Mouse (Mus musculus) midbrain, postnatal 0 days (tissue): ENCODE measurements around the gene Mfn1. TPM values are rescaled to one million over a fixed set of nuclear protein-coding genes. Genes with fewer than 3 reads are reported as not detected.

ENCODE experiments used
- ATAC-seq: fragments of 200-750 bp; cut with Nextera tagmentation; 2 replicates; pipeline ENCODE4 v1.8.0; 2017; ENCODE audit warnings: moderate number of reproducible peaks, mild to moderate bottlenecking, moderate TSS enrichment, moderate library complexity; ENCODE audit not compliant: low FRiP score
- DNase-seq: peaks from one replicate; pipeline ENCODE4 v3.0.0-alpha.2; 2015; ENCODE audit warnings: low spot score
- H3K27ac ChIP-seq: fragments of 300-500 bp; sonication (generic); 2 replicates; pipeline ENCODE4 v1.5.1; 2014; ENCODE audit warnings: low read depth, mild to moderate bottlenecking, low read length, mixed read lengths
- H3K27me3 ChIP-seq: fragments of 300-500 bp; sonication (generic); 2 replicates; pipeline ENCODE4 v1.6.1; 2014; ENCODE audit warnings: low read length, control low read depth, mixed read lengths; ENCODE audit not compliant: insufficient read depth
- H3K36me3 ChIP-seq: fragments of 300-500 bp; sonication (generic); 2 replicates; pipeline ENCODE4 v1.6.1; 2014; ENCODE audit warnings: low read length, control low read depth, mixed read lengths; ENCODE audit not compliant: insufficient read depth
- H3K4me1 ChIP-seq: fragments of 300-500 bp; sonication (generic); 2 replicates; pipeline ENCODE4 v1.6.1; 2014; ENCODE audit warnings: mild to moderate bottlenecking, control low read depth, antibody characterized with exemption, low read length, mixed read lengths; ENCODE audit not compliant: insufficient read depth
- H3K4me2 ChIP-seq: fragments of 300-500 bp; sonication (generic); 2 replicates; pipeline ENCODE4 v1.6.1; 2014; ENCODE audit warnings: low read depth, mild to moderate bottlenecking, low read length, mixed read lengths; ENCODE audit not compliant: poor library complexity, severe bottlenecking
- H3K4me3 ChIP-seq: fragments of 300-500 bp; sonication (generic); 2 replicates; pipeline ENCODE4 v1.5.1; 2014; ENCODE audit warnings: low read depth, mild to moderate bottlenecking, low read length, moderate library complexity
- H3K9ac ChIP-seq: fragments of 300-500 bp; sonication (generic); replicated peaks from 2 replicates; pipeline ENCODE4 v1.6.1; 2014; ENCODE audit warnings: mild to moderate bottlenecking, low read length, moderate library complexity, mixed read lengths; ENCODE audit not compliant: poor library complexity, severe bottlenecking
- H3K9me3 ChIP-seq: fragments of 300-500 bp; sonication (generic); 2 replicates; pipeline ENCODE4 v1.6.1; 2016; ENCODE audit warnings: low read length, control low read depth
- CTCF ChIP-seq: IDR thresholded peaks from 2 replicates; pipeline ENCODE4 v1.5.1; 2016; ENCODE audit warnings: antibody characterized with exemption, mild to moderate bottlenecking
- WGBS: fragments of 180-500 bp; shearing (Covaris S2); extraction: QIAGEN DNeasy Blood & Tissue Kit; methylation state at CpG from one replicate; pipeline ENCODE4 v1.1.7; 2014; 5-methylcytosine and 5-hydroxymethylcytosine counted together
- polyA plus RNA-seq: library from polyadenylated mRNA; unstranded; fragments of >200 nt; fragmentation: Nextera tagmentation; extraction: Ambion mirVana; gene quantifications from 2 replicates; pipeline ENCODE4 v1.2.1, GENCODE M21; 2015
- total RNA-seq: library from RNA; depleted of rRNA; stranded (reverse); fragments of >200 nt; gene quantifications from 2 replicates; pipeline ENCODE4 v1.2.3, GENCODE M21; 2014

Mfn1 gene
- total and polyA plus RNA-seq, 2 experiments from 2014 or later = 27.5 to 39.4 TPM

GRCm38 (mm10) chr3:32509496-32510374, 19.5 kb upstream of the Mfn1 start, which contains the start of gene Zfp639:
Zfp639 (plus strand) TSS chr3:32510259.
- peak; percentile 64 for ATAC-seq
- 3% methylated on average over 24 of the region's 24 CpGs for WGBS

GRCm38 (mm10) chr3:32510375-32511190, 18.7 kb upstream of the Mfn1 start:
- H3K9ac ChIP-seq = peak overlapping the region; percentile 92
- TF ChIP-seq CTCF = peak; percentile 79
- peak overlapping the region; percentile 90 for H3K4me3 ChIP-seq
- H3K27ac ChIP-seq = peak overlapping the region; percentile 86
- H3K9me3 ChIP-seq = no peaks in the 10 kb centered on the region
- peaks cover 3% of the 10 kb centered on the region; the same call in 1 of the 2 replicates for H3K4me1 ChIP-seq
- H3K36me3 ChIP-seq = peaks cover 6% of the 10 kb centered on the region; the same call in 1 of the 2 replicates
- peak overlapping the region; percentile 74 for H3K4me2 ChIP-seq
- 0% methylated on average over 44 of the region's 69 CpGs for WGBS
- peak; percentile 90 for ATAC-seq
- no peaks in the 10 kb centered on the region for H3K27me3 ChIP-seq
- peak; percentile 94 for DNase-seq

More at GRCm38 (mm10) chr3:32509496-32510374, 19.5 kb upstream of the Mfn1 start, which contains the start of gene Zfp639:
- Histone ChIP-seq H3K9ac (peak within 1 kb of the TSS; percentile 92), H3K9me3 (no peaks in the 10 kb centered on the region), H3K27me3 (no peaks in the 10 kb centered on the region), H3K4me3 (peak within 1 kb of the TSS; percentile 90), H3K4me1 (peaks cover 3% of the 10 kb centered on the region; the same call in 1 of the 2 replicates), H3K36me3 (peaks cover 1% of the 10 kb centered on the region; the same call in 1 of the 2 replicates), H3K4me2 (peak within 1 kb of the TSS; percentile 74), H3K27ac (peak within 1 kb of the TSS; percentile 86)
- DNase-seq = peak; percentile 40
- TF ChIP-seq CTCF = no peak

- Histone ChIP-seq H3K36me3 (peaks cover 12% of the 10 kb centered on the region; the same call in 1 of the 2 replicates), H3K27me3 (no peaks in the 10 kb centered on the region), H3K4me1 (peaks cover 3% of the 10 kb centered on the region; the same call in 1 of the 2 replicates), H3K9me3 (no peaks in the 10 kb centered on the region), H3K4me2 (peak overlapping the region; percentile 74), H3K27ac (peak overlapping the region; percentile 86), H3K9ac (peak overlapping the region; percentile 92), H3K4me3 (peak overlapping the region; percentile 90)
- TF ChIP-seq CTCF = no peak
- ATAC-seq = no peak
- peak; percentile 19 for DNase-seq
- 5% methylated on average over 13 of the region's 13 CpGs for WGBS
These were observed 18.1 kb upstream of the Mfn1 start for GRCm38 (mm10) chr3:32511191-32511550.

GRCm38 (mm10) chr3:32512686-32513284, 16.5 kb upstream of the Mfn1 start:
- H3K4me1 ChIP-seq = peaks cover 3% of the 10 kb centered on the region; the same call in 1 of the 2 replicates
- WGBS = 89% methylated on average over 7 of the region's 7 CpGs
- H3K27ac ChIP-seq = no peak overlapping the region
- peaks cover 26% of the 10 kb centered on the region for H3K36me3 ChIP-seq
- ATAC-seq (no peak), DNase-seq (no peak)
- no peaks in the 10 kb centered on the region for H3K27me3 ChIP-seq
- H3K9ac ChIP-seq = no peak overlapping the region
- TF ChIP-seq CTCF = no peak
- H3K9me3 ChIP-seq = no peaks in the 10 kb centered on the region
- H3K4me2 ChIP-seq = no peak overlapping the region
- no peak overlapping the region for H3K4me3 ChIP-seq

GRCm38 (mm10) chr3:32513528-32513927, 15.7 kb upstream of the Mfn1 start:
- H3K27ac ChIP-seq = no peak overlapping the region
- no peak overlapping the region for H3K4me2 ChIP-seq
- peaks cover 29% of the 10 kb centered on the region for H3K36me3 ChIP-seq
- H3K4me1 ChIP-seq = peaks cover 3% of the 10 kb centered on the region; the same call in 1 of the 2 replicates
- no peak overlapping the region for H3K4me3 ChIP-seq
- H3K27me3 ChIP-seq = no peaks in the 10 kb centered on the region
- no peaks in the 10 kb centered on the region for H3K9me3 ChIP-seq
- DNase-seq (no peak), ATAC-seq (no peak)
- no peak overlapping the region for H3K9ac ChIP-seq
- no peak for TF ChIP-seq CTCF
